Mouse (Mus musculus): ENCODE results near the gene Lif. TPM values are rescaled to one million over a fixed set of nuclear protein-coding genes. Genes with fewer than 3 reads are reported as not detected.
A peak's percentile ranks its signal among the peaks of the same experiment; 100 is the strongest.

Lif gene
- polyA plus RNA-seq, 1 experiment from 2014 or later = 0.08 TPM

GRCm38 (mm10) chr11:4251376-4251775 lies 6.0 kb upstream of the Lif start:
- Histone ChIP-seq H3K36me3 (no peaks in the 10 kb centered on the region), H3K9me3 (no peaks in the 10 kb centered on the region), H3K4me2 (replicated peaks) (no peak overlapping the region), H3K9ac (no peak overlapping the region), H3K4me1 (no peaks in the 10 kb centered on the region), H3K27me3 (no peaks in the 10 kb centered on the region), H3K27ac (no peak overlapping the region), H3K4me3 (no peak overlapping the region)
- 79% methylated on average over 3 of the region's 3 CpGs for WGBS
- no peak for ATAC-seq (ENCODE audit: low FRiP score, low read depth)

- Histone ChIP-seq H3K27ac (no peak overlapping the region), H3K4me2 (replicated peaks) (no peak overlapping the region), H3K4me3 (no peak overlapping the region), H3K4me1 (no peaks in the 10 kb centered on the region), H3K36me3 (no peaks in the 10 kb centered on the region), H3K9me3 (no peaks in the 10 kb centered on the region), H3K9ac (no peak overlapping the region), H3K27me3 (no peaks in the 10 kb centered on the region)
- no peak for ATAC-seq (ENCODE audit: low FRiP score, low read depth)
- 73% methylated on average over 2 of the region's 2 CpGs for WGBS
Measured at GRCm38 (mm10) chr11:4252886-4253285, 4.5 kb upstream of the Lif start.

- no peak overlapping the region for H3K4me3 ChIP-seq
- H3K4me1 ChIP-seq = peaks cover 31% of the 10 kb centered on the region
- H3K9me3 ChIP-seq = no peaks in the 10 kb centered on the region
- no peaks in the 10 kb centered on the region for H3K36me3 ChIP-seq
- no peak for ATAC-seq (ENCODE audit: low FRiP score, low read depth)
- H3K4me2 ChIP-seq (replicated peaks) = no peak overlapping the region
- no peak overlapping the region for H3K9ac ChIP-seq
- 70% methylated on average over 5 of the region's 5 CpGs for WGBS
- H3K27ac ChIP-seq = no peak overlapping the region
- no peaks in the 10 kb centered on the region for H3K27me3 ChIP-seq
Measured at GRCm38 (mm10) chr11:4257756-4258155, 399 bp downstream of the Lif start.

- H3K4me2 ChIP-seq (replicated peaks) = peak overlapping the region; percentile 52
- no peak overlapping the region for H3K27ac ChIP-seq
- no peaks in the 10 kb centered on the region for H3K36me3 ChIP-seq
- peak; percentile 68 for ATAC-seq (ENCODE audit: low FRiP score, low read depth)
- 1% methylated on average over 7 of the region's 7 CpGs for WGBS
- no peak overlapping the region for H3K9ac ChIP-seq
- no peaks in the 10 kb centered on the region for H3K9me3 ChIP-seq
- peaks cover 1% of the 10 kb centered on the region; the same call in 1 of the 2 replicates for H3K27me3 ChIP-seq
- peaks cover 40% of the 10 kb centered on the region for H3K4me1 ChIP-seq
- H3K4me3 ChIP-seq = 0 out of 2 replicates have a peak overlapping the region, but pooled peaks have one; percentile 14
Measured at GRCm38 (mm10) chr11:4258657-4259082, 1.3 kb downstream of the Lif start.

GRCm38 (mm10) chr11:4260463-4261187 lies 3.3 kb downstream of the Lif start:
- WGBS = 26% methylated on average over 14 of the region's 14 CpGs
- no peak overlapping the region; the same call in 1 of the 2 replicates for H3K9ac ChIP-seq
- H3K4me1 ChIP-seq = peaks cover 47% of the 10 kb centered on the region

GRCm38 (mm10) chr11:4261188-4261494 lies 3.8 kb downstream of the Lif start:
- Histone ChIP-seq H3K4me2 (replicated peaks) (peak overlapping the region; percentile 25), H3K27ac (0 out of 2 replicates have a peak overlapping the region, but pooled peaks have one; percentile 22), H3K36me3 (no peaks in the 10 kb centered on the region), H3K9me3 (no peaks in the 10 kb centered on the region), H3K4me3 (no peak overlapping the region), H3K9ac (no peak overlapping the region), H3K4me1 (peaks cover 53% of the 10 kb centered on the region), H3K27me3 (peaks cover 26% of the 10 kb centered on the region)
- 45% methylated on average over 7 of the region's 7 CpGs for WGBS
- ATAC-seq (ENCODE audit: low FRiP score, low read depth) = no peak

More at GRCm38 (mm10) chr11:4260463-4261187, 3.3 kb downstream of the Lif start:
- ATAC-seq (ENCODE audit: low FRiP score, low read depth) = no peak
- Histone ChIP-seq H3K27me3 (peaks cover 21% of the 10 kb centered on the region), H3K4me2 (replicated peaks) (peak overlapping the region; percentile 25), H3K27ac (peak overlapping the region; percentile 22; the same call in 1 of the 2 replicates), H3K4me3 (no peak overlapping the region), H3K36me3 (no peaks in the 10 kb centered on the region), H3K9me3 (no peaks in the 10 kb centered on the region)

- no peaks in the 10 kb centered on the region for H3K9me3 ChIP-seq
- no peaks in the 10 kb centered on the region for H3K36me3 ChIP-seq
- WGBS = 27% methylated on average over 5 of the region's 5 CpGs
- H3K27me3 ChIP-seq = peaks cover 33% of the 10 kb centered on the region
- no peak overlapping the region for H3K27ac ChIP-seq
- H3K4me3 ChIP-seq = no peak overlapping the region
- no peak overlapping the region for H3K4me2 ChIP-seq (replicated peaks)
- no peak overlapping the region for H3K9ac ChIP-seq
- ATAC-seq (ENCODE audit: low FRiP score, low read depth) = no peak
- H3K4me1 ChIP-seq = peaks cover 58% of the 10 kb centered on the region
Measured at GRCm38 (mm10) chr11:4261969-4262368, 4.6 kb downstream of the Lif start.

- ATAC-seq (ENCODE audit: low FRiP score, low read depth) = no peak
- H3K4me3 ChIP-seq = no peak overlapping the region
- H3K4me1 ChIP-seq = peaks cover 64% of the 10 kb centered on the region
- H3K4me2 ChIP-seq (replicated peaks) = no peak overlapping the region
- WGBS = 22% methylated on average over 7 of the region's 7 CpGs
- H3K9ac ChIP-seq = no peak overlapping the region
- no peak overlapping the region for H3K27ac ChIP-seq
- H3K36me3 ChIP-seq = no peaks in the 10 kb centered on the region
- no peaks in the 10 kb centered on the region for H3K9me3 ChIP-seq
- H3K27me3 ChIP-seq = peaks cover 42% of the 10 kb centered on the region
Measured at GRCm38 (mm10) chr11:4262847-4263246, 5.5 kb downstream of the Lif start.

GRCm38 (mm10) chr11:4263296-4263695 lies 5.9 kb downstream of the Lif start:
- no peaks in the 10 kb centered on the region for H3K36me3 ChIP-seq
- no peaks in the 10 kb centered on the region for H3K9me3 ChIP-seq
- no peak overlapping the region for H3K4me2 ChIP-seq (replicated peaks)
- peaks cover 47% of the 10 kb centered on the region for H3K27me3 ChIP-seq
- no peak for ATAC-seq (ENCODE audit: low FRiP score, low read depth)
- peaks cover 64% of the 10 kb centered on the region for H3K4me1 ChIP-seq
- 8% methylated on average over 1 of the region's 1 CpGs for WGBS
- no peak overlapping the region for H3K27ac ChIP-seq
- H3K4me3 ChIP-seq = no peak overlapping the region
- H3K9ac ChIP-seq = no peak overlapping the region

GRCm38 (mm10) chr11:4264066-4264465 lies 6.7 kb downstream of the Lif start:
- 67% methylated on average over 7 of the region's 7 CpGs for WGBS
- Histone ChIP-seq H3K9ac (no peak overlapping the region), H3K27me3 (peaks cover 54% of the 10 kb centered on the region), H3K9me3 (no peaks in the 10 kb centered on the region), H3K27ac (no peak overlapping the region), H3K4me3 (no peak overlapping the region), H3K36me3 (no peaks in the 10 kb centered on the region), H3K4me2 (replicated peaks) (no peak overlapping the region), H3K4me1 (peaks cover 64% of the 10 kb centered on the region)
- ATAC-seq (ENCODE audit: low FRiP score, low read depth) = no peak

- H3K4me2 ChIP-seq (replicated peaks) = peak overlapping the region; percentile 92
- no peaks in the 10 kb centered on the region for H3K9me3 ChIP-seq
- H3K9ac ChIP-seq = peak overlapping the region; percentile 67
- no peak for ATAC-seq (ENCODE audit: low FRiP score, low read depth)
- no peaks in the 10 kb centered on the region for H3K36me3 ChIP-seq
- peak overlapping the region; percentile 60 for H3K4me3 ChIP-seq
- H3K27ac ChIP-seq = peak overlapping the region; percentile 39; the same call in 1 of the 2 replicates
- WGBS = 1% methylated on average over 50 of the region's 61 CpGs
- peaks cover 45% of the 10 kb centered on the region for H3K4me1 ChIP-seq
- H3K27me3 ChIP-seq = peaks cover 78% of the 10 kb centered on the region
Measured at GRCm38 (mm10) chr11:4266271-4267201, 9.2 kb downstream of the Lif start.

- no peak overlapping the region for H3K9ac ChIP-seq
- peak overlapping the region; percentile 92 for H3K4me2 ChIP-seq (replicated peaks)
- peaks cover 79% of the 10 kb centered on the region for H3K27me3 ChIP-seq
- no peak for ATAC-seq (ENCODE audit: low FRiP score, low read depth)
- no peak overlapping the region for H3K27ac ChIP-seq
- peaks cover 39% of the 10 kb centered on the region for H3K4me1 ChIP-seq
- no peaks in the 10 kb centered on the region for H3K36me3 ChIP-seq
- H3K4me3 ChIP-seq = peak overlapping the region; percentile 60
- under 1% methylated on average over 12 of the region's 13 CpGs for WGBS
- no peaks in the 10 kb centered on the region for H3K9me3 ChIP-seq
Measured at GRCm38 (mm10) chr11:4267202-4267578, 9.8 kb downstream of the Lif start.
